Mouse (Mus musculus) limb, embryonic 15.5 days (tissue): ENCODE results near the gene Mgat5. TPM values are rescaled to one million over a fixed set of nuclear protein-coding genes. Genes with fewer than 3 reads are reported as not detected.

Experiments used
- ATAC-seq: fragments of 200-750 bp; cut with Nextera tagmentation; 2 replicates; pipeline ENCODE4 v1.8.0; 2017; ENCODE audit warnings: low read depth, moderate TSS enrichment; ENCODE audit not compliant: insufficient number of reproducible peaks, low FRiP score, low TSS enrichment
- H3K27ac ChIP-seq: fragments of 300-500 bp; sonication (generic); 2 replicates; pipeline ENCODE4 v1.5.1; 2015; ENCODE audit warnings: moderate library complexity, mild to moderate bottlenecking, inconsistent platforms
- H3K27me3 ChIP-seq: fragments of 300-500 bp; sonication (generic); 2 replicates; pipeline ENCODE4 v1.6.1; 2015; ENCODE audit warnings: inconsistent platforms
- H3K36me3 ChIP-seq: fragments of 300-500 bp; sonication (generic); 2 replicates; pipeline ENCODE4 v1.6.1; 2015; ENCODE audit warnings: inconsistent platforms
- H3K4me1 ChIP-seq: fragments of 300-500 bp; sonication (generic); 2 replicates; pipeline ENCODE4 v1.6.1; 2015; ENCODE audit warnings: inconsistent platforms
- H3K4me2 ChIP-seq: fragments of 300-500 bp; sonication (generic); 2 replicates; pipeline ENCODE4 v1.6.1; 2015; ENCODE audit warnings: mild to moderate bottlenecking, inconsistent platforms
- H3K4me3 ChIP-seq: fragments of 300-500 bp; sonication (generic); 2 replicates; pipeline ENCODE4 v1.5.1; 2015; ENCODE audit warnings: mild to moderate bottlenecking, inconsistent platforms
- H3K9ac ChIP-seq: fragments of 300-500 bp; sonication (generic); 2 replicates; pipeline ENCODE4 v1.6.1; 2015; ENCODE audit warnings: inconsistent platforms
- H3K9me3 ChIP-seq: fragments of 300-500 bp; sonication (generic); 2 replicates; pipeline ENCODE4 v1.6.1; 2016; ENCODE audit warnings: inconsistent platforms
- WGBS: fragments of 180-500 bp; shearing (Covaris S2); methylation state at CpG from one replicate; pipeline ENCODE4 v1.1.7; 2015; 5-methylcytosine and 5-hydroxymethylcytosine counted together
- polyA plus RNA-seq: library from polyadenylated mRNA; unstranded; fragments of >200 nt; fragmentation: Nextera tagmentation; extraction: Ambion mirVana; gene quantifications from 2 replicates; pipeline ENCODE4 v1.2.1, GENCODE M21; 2015

Gene Mgat5
- polyA plus RNA-seq, 1 experiment from 2014 or later: 6.7 TPM

GRCm38 (mm10) chr1:127500701-127501100 lies 295.9 kb downstream of the Mgat5 start:
- H3K27me3 ChIP-seq: no peaks in the 10 kb centered on the region
- WGBS: 81% methylated on average over 17 of the region's 17 CpGs
- H3K4me2 ChIP-seq: no peak overlapping the region
- no peaks in the 10 kb centered on the region for H3K9me3 ChIP-seq
- no peak overlapping the region for H3K4me3 ChIP-seq
- no peak overlapping the region for H3K27ac ChIP-seq
- no peaks in the 10 kb centered on the region for H3K4me1 ChIP-seq
- no peak for ATAC-seq
- no peak overlapping the region for H3K9ac ChIP-seq
- H3K36me3 ChIP-seq: no peaks in the 10 kb centered on the region

- H3K27ac ChIP-seq: no peak overlapping the region
- H3K4me1 ChIP-seq: no peaks in the 10 kb centered on the region
- 69% methylated on average over 10 of the region's 10 CpGs for WGBS
- H3K9ac ChIP-seq: no peak overlapping the region
- H3K4me2 ChIP-seq: no peak overlapping the region
- no peaks in the 10 kb centered on the region for H3K9me3 ChIP-seq
- no peaks in the 10 kb centered on the region for H3K27me3 ChIP-seq
- H3K36me3 ChIP-seq: no peaks in the 10 kb centered on the region
- no peak for ATAC-seq
- no peak overlapping the region for H3K4me3 ChIP-seq
Observed at GRCm38 (mm10) chr1:127507042-127507650, 302.3 kb downstream of the Mgat5 start.

GRCm38 (mm10) chr1:127508067-127508739 lies 303.4 kb downstream of the Mgat5 start:
- H3K9ac ChIP-seq: no peak overlapping the region
- no peaks in the 10 kb centered on the region for H3K4me1 ChIP-seq
- no peak for ATAC-seq
- H3K36me3 ChIP-seq: no peaks in the 10 kb centered on the region
- H3K27ac ChIP-seq: no peak overlapping the region
- no peaks in the 10 kb centered on the region for H3K27me3 ChIP-seq
- no peak overlapping the region for H3K4me3 ChIP-seq
- no peak overlapping the region for H3K4me2 ChIP-seq
- WGBS: 59% methylated on average over 16 of the region's 16 CpGs
- no peaks in the 10 kb centered on the region for H3K9me3 ChIP-seq

- no peak overlapping the region for H3K27ac ChIP-seq
- no peaks in the 10 kb centered on the region for H3K27me3 ChIP-seq
- no peak for ATAC-seq
- H3K4me1 ChIP-seq: no peaks in the 10 kb centered on the region
- H3K4me2 ChIP-seq: no peak overlapping the region
- H3K9me3 ChIP-seq: no peaks in the 10 kb centered on the region
- 76% methylated on average over 8 of the region's 8 CpGs for WGBS
- no peak overlapping the region for H3K4me3 ChIP-seq
- no peaks in the 10 kb centered on the region for H3K36me3 ChIP-seq
- H3K9ac ChIP-seq: no peak overlapping the region
Observed at GRCm38 (mm10) chr1:127508921-127509320, 304.1 kb downstream of the Mgat5 start.

GRCm38 (mm10) chr1:127511362-127511761 lies 306.5 kb downstream of the Mgat5 start:
- Histone ChIP-seq H3K27me3 (no peaks in the 10 kb centered on the region), H3K4me2 (no peak overlapping the region), H3K9me3 (no peaks in the 10 kb centered on the region), H3K4me3 (no peak overlapping the region), H3K4me1 (no peaks in the 10 kb centered on the region), H3K36me3 (no peaks in the 10 kb centered on the region), H3K9ac (no peak overlapping the region), H3K27ac (no peak overlapping the region)
- WGBS: 89% methylated on average over 6 of the region's 6 CpGs
- ATAC-seq: no peak

GRCm38 (mm10) chr1:127512709-127513108 lies 307.9 kb downstream of the Mgat5 start:
- Histone ChIP-seq H3K4me3 (no peak overlapping the region), H3K4me2 (no peak overlapping the region), H3K27ac (no peak overlapping the region), H3K4me1 (no peaks in the 10 kb centered on the region), H3K9ac (no peak overlapping the region), H3K9me3 (no peaks in the 10 kb centered on the region), H3K36me3 (no peaks in the 10 kb centered on the region), H3K27me3 (no peaks in the 10 kb centered on the region)
- WGBS: 63% methylated on average over 6 of the region's 6 CpGs
- no peak for ATAC-seq

GRCm38 (mm10) chr1:127513140-127513539 lies 308.3 kb downstream of the Mgat5 start:
- Histone ChIP-seq H3K4me3 (no peak overlapping the region), H3K27ac (no peak overlapping the region), H3K27me3 (no peaks in the 10 kb centered on the region), H3K36me3 (no peaks in the 10 kb centered on the region), H3K9me3 (no peaks in the 10 kb centered on the region), H3K4me2 (no peak overlapping the region), H3K9ac (no peak overlapping the region), H3K4me1 (no peaks in the 10 kb centered on the region)
- ATAC-seq: no peak
- WGBS: 82% methylated on average over 8 of the region's 8 CpGs

- H3K27me3 ChIP-seq: no peaks in the 10 kb centered on the region
- WGBS: 82% methylated on average over 3 of the region's 3 CpGs
- H3K36me3 ChIP-seq: no peaks in the 10 kb centered on the region
- H3K4me3 ChIP-seq: no peak overlapping the region
- H3K9ac ChIP-seq: no peak overlapping the region
- no peaks in the 10 kb centered on the region for H3K4me1 ChIP-seq
- no peaks in the 10 kb centered on the region for H3K9me3 ChIP-seq
- no peak for ATAC-seq
- H3K4me2 ChIP-seq: no peak overlapping the region
- no peak overlapping the region for H3K27ac ChIP-seq
Observed at GRCm38 (mm10) chr1:127513664-127514063, 308.8 kb downstream of the Mgat5 start.

GRCm38 (mm10) chr1:127514479-127514878 lies 309.7 kb downstream of the Mgat5 start:
- Histone ChIP-seq H3K4me1 (no peaks in the 10 kb centered on the region), H3K4me2 (no peak overlapping the region), H3K9me3 (no peaks in the 10 kb centered on the region), H3K9ac (no peak overlapping the region), H3K27me3 (no peaks in the 10 kb centered on the region), H3K27ac (no peak overlapping the region), H3K4me3 (no peak overlapping the region), H3K36me3 (no peaks in the 10 kb centered on the region)
- 67% methylated on average over 3 of the region's 3 CpGs for WGBS
- ATAC-seq: no peak

GRCm38 (mm10) chr1:127514888-127515287 lies 310.1 kb downstream of the Mgat5 start:
- Histone ChIP-seq H3K4me2 (no peak overlapping the region), H3K9me3 (no peaks in the 10 kb centered on the region), H3K27ac (no peak overlapping the region), H3K9ac (no peak overlapping the region), H3K4me3 (no peak overlapping the region), H3K27me3 (no peaks in the 10 kb centered on the region), H3K36me3 (no peaks in the 10 kb centered on the region), H3K4me1 (no peaks in the 10 kb centered on the region)
- WGBS: 99% methylated on average over 10 of the region's 10 CpGs
- no peak for ATAC-seq

GRCm38 (mm10) chr1:127523364-127523763 lies 318.5 kb downstream of the Mgat5 start:
- Histone ChIP-seq H3K36me3 (no peaks in the 10 kb centered on the region), H3K4me3 (no peak overlapping the region), H3K27ac (no peak overlapping the region), H3K4me1 (no peaks in the 10 kb centered on the region), H3K4me2 (no peak overlapping the region), H3K9ac (no peak overlapping the region), H3K9me3 (no peaks in the 10 kb centered on the region), H3K27me3 (no peaks in the 10 kb centered on the region)
- ATAC-seq: 0 out of 2 replicates have a peak, but pooled peaks have one; percentile 52
- 88% methylated on average over 8 of the region's 8 CpGs for WGBS

- Histone ChIP-seq H3K9me3 (no peaks in the 10 kb centered on the region), H3K4me1 (peaks cover 3% of the 10 kb centered on the region), H3K9ac (no peak overlapping the region), H3K4me3 (no peak overlapping the region), H3K27me3 (0 out of 2 replicates have a peak, but pooled peaks cover 2% of the 10 kb centered on the region), H3K36me3 (no peaks in the 10 kb centered on the region), H3K27ac (no peak overlapping the region), H3K4me2 (no peak overlapping the region)
- WGBS: 35% methylated on average over 14 of the region's 14 CpGs
- ATAC-seq: peak; percentile 61; the same call in 1 of the 2 replicates
Observed at GRCm38 (mm10) chr1:127530849-127531580, 326.2 kb downstream of the Mgat5 start.
